Mouse (Mus musculus) spleen, postnatal 4 days (tissue): ENCODE results near the gene Sgms1.
"Not testable (repeated sequence)": the region's sequence is repeated elsewhere in the genome, so short reads cannot be mapped to it uniquely, and the experiment has no call there.

Experiments
- DNase-seq, 2 experiments: peaks; one replicate each; pipeline ENCODE4 v3.0.0; 2022; ENCODE audit warnings: low spot score in 2 of 2

The Sgms1 gene

DNA sequence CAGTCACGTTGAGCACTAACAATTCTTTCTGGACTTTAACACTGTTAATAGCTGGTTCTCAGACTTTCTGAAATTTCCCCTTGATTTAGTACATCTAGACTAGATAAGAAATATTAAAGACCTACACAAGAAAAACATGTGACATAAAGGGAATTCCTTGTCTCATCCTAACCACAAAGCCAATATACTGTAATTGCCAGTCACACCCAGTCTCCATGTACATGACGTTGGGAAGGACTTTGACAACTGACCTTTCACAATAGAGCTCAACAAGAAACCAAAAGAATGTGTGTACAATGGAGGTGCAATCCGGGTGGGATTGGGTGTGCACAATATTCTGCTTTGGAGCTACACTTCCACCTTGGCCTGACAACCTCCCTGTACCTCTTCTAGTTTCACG lies 297.2 kb downstream of the Sgms1 start:
- DNase-seq, result no peak

DNA sequence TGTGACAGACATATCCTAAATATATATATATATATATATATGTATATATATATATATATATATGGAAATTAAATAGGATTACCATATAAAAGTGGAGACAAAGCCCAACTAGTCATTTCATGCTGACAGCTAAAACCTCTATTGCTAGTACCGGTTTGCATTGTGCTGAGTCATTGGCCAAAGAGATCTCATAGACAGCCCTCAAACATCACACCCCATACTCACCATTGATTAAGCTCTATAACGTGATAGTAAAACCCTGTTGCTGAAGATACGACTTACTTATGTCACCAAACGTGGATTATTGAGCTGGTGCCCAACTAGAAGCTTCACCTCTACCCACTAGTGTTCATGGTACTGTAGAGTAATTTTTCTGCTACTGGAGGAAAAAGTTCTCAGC lies 298.7 kb downstream of the Sgms1 start:
- DNase-seq, result no peak

GRCm38 (mm10) chr19:32088570-32088969 lies 300.9 kb downstream of the Sgms1 start:
- no peak for DNase-seq

- no peak for DNase-seq
Measured at GRCm38 (mm10) chr19:32087736-32088470, 301.6 kb downstream of the Sgms1 start.

DNA sequence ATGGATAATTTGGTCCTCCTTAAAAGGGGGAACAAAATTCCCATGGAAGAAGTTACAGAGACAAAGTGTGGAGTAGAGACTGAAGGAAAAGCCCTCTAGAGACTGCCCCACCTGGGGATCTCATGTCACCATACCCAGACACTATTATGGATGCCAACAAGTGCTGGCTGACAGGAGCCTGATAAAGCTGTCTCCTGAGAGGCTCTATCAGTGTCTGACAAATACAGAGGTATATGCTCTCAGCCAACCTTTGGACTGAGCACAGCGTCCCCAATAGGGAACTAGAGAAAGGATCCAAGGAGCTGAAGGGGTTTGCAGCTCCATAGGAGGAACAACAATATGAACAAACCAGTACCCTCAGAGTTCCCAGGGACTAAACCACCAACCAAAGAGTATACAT lies 304.7 kb downstream of the Sgms1 start:
- not testable (repeated sequence) for DNase-seq
